7 mouse cellular contexts compared by ENCODE assay signal in the genomic region with DNA sequence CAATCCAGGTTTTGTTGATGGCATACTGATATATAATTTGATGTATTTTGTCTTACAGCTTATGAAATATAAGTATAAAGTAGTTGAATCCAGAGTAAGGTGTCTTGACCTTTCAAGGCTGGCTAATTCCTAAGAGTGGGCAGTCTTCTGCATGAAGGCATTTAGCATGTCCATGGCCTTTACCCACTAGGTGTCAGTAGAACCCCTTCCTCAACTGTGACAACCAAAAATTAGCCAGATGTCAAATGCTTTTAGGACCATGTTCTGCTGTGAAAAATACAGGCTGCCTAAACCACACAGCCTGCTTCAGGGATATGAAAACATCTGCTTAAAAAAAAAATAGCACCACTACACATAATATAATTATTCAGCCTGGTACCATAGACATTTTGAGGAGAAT. TPM values are rescaled to one million over a fixed set of nuclear protein-coding genes. Genes with fewer than 3 reads are reported as not detected.
DNase-seq lines count a peak whose midpoint lies in the region; ATAC-seq lines count a peak whose summit lies in the region.

No protein-coding gene starts in this region.

- H3K27ac ChIP-seq in hindbrain, embryonic 11.5 days (ENCODE audit: low read depth, low read length): no peak overlapping the region
- no peak overlapping the region for H3K27ac ChIP-seq in hindbrain, embryonic 13.5 days
- H3K27ac ChIP-seq in midbrain, embryonic 11.5 days (ENCODE audit: low read depth, low read length): no peak overlapping the region

- intact Hi-C loops in heart, postnatal 14 days (cut with DNase I): loop anchor here (1.0 to 2.0 kb wide), 2 partner anchors 140 to 177 kb away; no protein-coding TSS in a partner anchor

- no peak for ATAC-seq in hindbrain, embryonic 11.5 days (ENCODE audit: low FRiP score)
- no peak for ATAC-seq in hindbrain, embryonic 13.5 days (ENCODE audit: low FRiP score)
- ATAC-seq in midbrain, embryonic 11.5 days (ENCODE audit: low FRiP score): no peak

- peaks cover 2% of the 10 kb centered on the region; the same call in 1 of the 2 replicates for H3K27me3 ChIP-seq in hindbrain, embryonic 11.5 days (ENCODE audit: control insufficient read depth, insufficient read depth, low read length)
- peaks cover 28% of the 10 kb centered on the region for H3K27me3 ChIP-seq in hindbrain, embryonic 13.5 days
- no peaks in the 10 kb centered on the region for H3K27me3 ChIP-seq in midbrain, embryonic 11.5 days (ENCODE audit: control insufficient read depth, insufficient read depth, low read length)

- no peak overlapping the region for H3K4me2 ChIP-seq in hindbrain, embryonic 11.5 days (replicated peaks; ENCODE audit: low read depth, low read length)
- no peak overlapping the region for H3K4me2 ChIP-seq in hindbrain, embryonic 13.5 days
- no peak overlapping the region for H3K4me2 ChIP-seq in midbrain, embryonic 11.5 days

- H3K9me3 ChIP-seq in hindbrain, embryonic 11.5 days (ENCODE audit: control insufficient read depth, low read length): no peaks in the 10 kb centered on the region
- no peaks in the 10 kb centered on the region for H3K9me3 ChIP-seq in hindbrain, embryonic 13.5 days
- no peaks in the 10 kb centered on the region for H3K9me3 ChIP-seq in midbrain, embryonic 11.5 days (ENCODE audit: control insufficient read depth, low read length)

- no peaks in the 10 kb centered on the region for H3K4me1 ChIP-seq in hindbrain, embryonic 11.5 days (replicated peaks; ENCODE audit: control insufficient read depth, insufficient read depth, low read length)
- H3K4me1 ChIP-seq in hindbrain, embryonic 13.5 days (replicated peaks): peaks cover 10% of the 10 kb centered on the region
- peaks cover 7% of the 10 kb centered on the region; the same call in 1 of the 2 replicates for H3K4me1 ChIP-seq in midbrain, embryonic 11.5 days (ENCODE audit: control insufficient read depth, insufficient read depth, low read length)

- no peak overlapping the region for H3K4me3 ChIP-seq in hindbrain, embryonic 11.5 days (ENCODE audit: low read depth, low read length)
- no peak overlapping the region for H3K4me3 ChIP-seq in hindbrain, embryonic 13.5 days
- H3K4me3 ChIP-seq in midbrain, embryonic 11.5 days (ENCODE audit: low read depth, low read length): no peak overlapping the region

- H3K9ac ChIP-seq in hindbrain, embryonic 11.5 days (ENCODE audit: low read depth, low read length): no peak overlapping the region
- no peak overlapping the region for H3K9ac ChIP-seq in hindbrain, embryonic 13.5 days
- H3K9ac ChIP-seq in midbrain, embryonic 11.5 days (ENCODE audit: low read length): no peak overlapping the region

- DNase-seq in hindbrain, embryonic 11.5 days (ENCODE audit: low spot score): peak; percentile 77
- DNase-seq in CD4-positive helper T cell, adult 2 months (ENCODE audit: low read depth, low spot score): peak; percentile 49
- DNase-seq in MEL-GATA-1-ER (ENCODE audit: extremely low read depth, low read depth): peak; percentile 52
- DNase-seq in heart, postnatal 14 days: peak; percentile 44 to 68
- DNase-seq in midbrain, embryonic 11.5 days (ENCODE audit: low spot score, missing footprints): peak; percentile 94
- DNase-seq in spleen, postnatal 14 days (ENCODE audit: low spot score in 2 of 2): no peak

- H3K36me3 ChIP-seq in hindbrain, embryonic 11.5 days (ENCODE audit: control insufficient read depth, insufficient read depth, low read length): no peaks in the 10 kb centered on the region
- no peaks in the 10 kb centered on the region for H3K36me3 ChIP-seq in hindbrain, embryonic 13.5 days
- H3K36me3 ChIP-seq in midbrain, embryonic 11.5 days (ENCODE audit: control insufficient read depth, insufficient read depth, low read length): no peaks in the 10 kb centered on the region

RNA-seq across cellular contexts. Expression of a gene that starts 11.8 kb away (rescaled TPM):
- polyA plus RNA-seq in hindbrain, embryonic 11.5 days (2014; fragmentation: Nextera tagmentation; extraction: Ambion mirVana): 36.1 and 38.8 TPM in 2 replicates
- 30.0 and 31.4 TPM in 2 replicates for polyA plus RNA-seq in hindbrain, embryonic 13.5 days (2015; fragmentation: Nextera tagmentation; extraction: Ambion mirVana)
- total RNA-seq in heart, postnatal 14 days (2021): 10 to 100 TPM; 71.1 to 72.6 TPM
- polyA plus RNA-seq in midbrain, embryonic 11.5 days (2014; fragmentation: Nextera tagmentation; extraction: Ambion mirVana): 36.7 and 40.6 TPM in 2 replicates

Comparison
In these comparisons a context has a peak if more than half of its experiments do, and no peak if none do; other contexts are left out.
1. DNase-seq: peak in hindbrain, embryonic 11.5 days (single experiment), CD4-positive helper T cell, adult 2 months (single experiment), MEL-GATA-1-ER (single experiment), heart, postnatal 14 days (2 of 2) and midbrain, embryonic 11.5 days (single experiment); none in spleen, postnatal 14 days (0 of 2).